Mouse (Mus musculus) hindbrain, embryonic 15.5 days (tissue): ENCODE results near the gene Ryr2. TPM values are rescaled to one million over a fixed set of nuclear protein-coding genes. Genes with fewer than 3 reads are reported as not detected.

ENCODE experiments used
- ATAC-seq: fragments of 200-750 bp; cut with Nextera tagmentation; 2 replicates; pipeline ENCODE4 v1.8.0; 2017; ENCODE audit warnings: low read depth, moderate number of reproducible peaks, moderate TSS enrichment; ENCODE audit not compliant: low FRiP score
- H3K27ac ChIP-seq: fragments of 300-500 bp; sonication (generic); replicated peaks from 2 replicates; pipeline ENCODE4 v1.5.1; 2015; ENCODE audit warnings: mild to moderate bottlenecking, inconsistent platforms
- H3K27me3 ChIP-seq: fragments of 300-500 bp; sonication (generic); 2 replicates; pipeline ENCODE4 v1.6.1; 2015; ENCODE audit warnings: control low read depth, inconsistent platforms
- H3K36me3 ChIP-seq: fragments of 300-500 bp; sonication (generic); 2 replicates; pipeline ENCODE4 v1.6.1; 2015; ENCODE audit warnings: control low read depth, inconsistent platforms
- H3K4me1 ChIP-seq: fragments of 300-500 bp; sonication (generic); replicated peaks from 2 replicates; pipeline ENCODE4 v1.6.1; 2015; ENCODE audit warnings: control low read depth, inconsistent platforms
- H3K4me2 ChIP-seq: fragments of 300-500 bp; sonication (generic); 2 replicates; pipeline ENCODE4 v1.6.1; 2015; ENCODE audit warnings: moderate library complexity, mild to moderate bottlenecking, inconsistent platforms
- H3K4me3 ChIP-seq: fragments of 300-500 bp; sonication (generic); 2 replicates; pipeline ENCODE4 v1.5.1; 2015; ENCODE audit warnings: mild to moderate bottlenecking, inconsistent platforms
- H3K9ac ChIP-seq: fragments of 300-500 bp; sonication (generic); 2 replicates; pipeline ENCODE4 v1.6.1; 2015; ENCODE audit warnings: inconsistent platforms
- H3K9me3 ChIP-seq: fragments of 300-500 bp; sonication (generic); 2 replicates; pipeline ENCODE4 v1.6.1; 2016; ENCODE audit warnings: control low read depth, inconsistent platforms
- WGBS: fragments of 180-500 bp; shearing (Covaris S2); methylation state at CpG from one replicate; pipeline ENCODE4 v1.1.7; 2015; 5-methylcytosine and 5-hydroxymethylcytosine counted together
- polyA plus RNA-seq: library from polyadenylated mRNA; unstranded; fragments of >200 nt; fragmentation: Nextera tagmentation; extraction: Ambion mirVana; gene quantifications from 2 replicates; pipeline ENCODE4 v1.2.1, GENCODE M21; 2015

Ryr2 gene
- polyA plus RNA-seq, 1 experiment from 2014 or later = 3.7 TPM

GRCm38 (mm10) chr13:12114816-12115215 lies 8.1 kb upstream of the Ryr2 start:
- H3K9me3 ChIP-seq = no peaks in the 10 kb centered on the region
- H3K4me3 ChIP-seq = no peak overlapping the region
- 88% methylated on average over 1 of the region's 1 CpGs for WGBS
- H3K4me2 ChIP-seq = no peak overlapping the region
- no peak overlapping the region for H3K9ac ChIP-seq
- no peaks in the 10 kb centered on the region for H3K27me3 ChIP-seq
- no peaks in the 10 kb centered on the region for H3K36me3 ChIP-seq
- no peaks in the 10 kb centered on the region for H3K4me1 ChIP-seq
- no peak overlapping the region for H3K27ac ChIP-seq
- no peak for ATAC-seq

- Histone ChIP-seq H3K9ac (no peak overlapping the region), H3K4me2 (no peak overlapping the region), H3K9me3 (no peaks in the 10 kb centered on the region), H3K27me3 (no peaks in the 10 kb centered on the region), H3K36me3 (no peaks in the 10 kb centered on the region), H3K4me1 (no peaks in the 10 kb centered on the region; the same call in 1 of the 2 replicates), H3K4me3 (no peak overlapping the region), H3K27ac (no peak overlapping the region)
- 100% methylated on average over 1 of the region's 1 CpGs for WGBS
- ATAC-seq = no peak
Observed at GRCm38 (mm10) chr13:12108955-12109354, 2.2 kb upstream of the Ryr2 start.

GRCm38 (mm10) chr13:12105830-12106628 lies 716 bp downstream of the Ryr2 start:
- peaks cover 8% of the 10 kb centered on the region; the same call in 1 of the 2 replicates for H3K4me1 ChIP-seq
- H3K4me3 ChIP-seq = peak overlapping the region; percentile 89
- no peaks in the 10 kb centered on the region for H3K36me3 ChIP-seq
- peak overlapping the region; percentile 88 for H3K4me2 ChIP-seq
- H3K27me3 ChIP-seq = no peaks in the 10 kb centered on the region
- ATAC-seq = peak; percentile 84
- WGBS = under 1% methylated on average over 67 of the region's 67 CpGs
- H3K9ac ChIP-seq = peak overlapping the region; percentile 88
- H3K27ac ChIP-seq = peak overlapping the region; percentile 93
- H3K9me3 ChIP-seq = no peaks in the 10 kb centered on the region

- Histone ChIP-seq H3K9ac (peak overlapping the region; percentile 88), H3K36me3 (no peaks in the 10 kb centered on the region), H3K4me2 (peak overlapping the region; percentile 88), H3K4me3 (peak overlapping the region; percentile 89), H3K27ac (peak overlapping the region; percentile 93), H3K27me3 (no peaks in the 10 kb centered on the region), H3K4me1 (peaks cover 8% of the 10 kb centered on the region; the same call in 1 of the 2 replicates), H3K9me3 (no peaks in the 10 kb centered on the region)
- WGBS = 5% methylated on average over 17 of the region's 17 CpGs
- peak; percentile 3; the same call in 1 of the 2 replicates for ATAC-seq
Observed at GRCm38 (mm10) chr13:12105231-12105829, 1.4 kb downstream of the Ryr2 start.

GRCm38 (mm10) chr13:12104318-12104717 lies 2.4 kb downstream of the Ryr2 start:
- H3K9me3 ChIP-seq = no peaks in the 10 kb centered on the region
- H3K4me2 ChIP-seq = peak overlapping the region; percentile 88
- ATAC-seq = no peak
- 0 out of 2 replicates have a peak overlapping the region, but pooled peaks have one; percentile 28 for H3K9ac ChIP-seq
- no peaks in the 10 kb centered on the region for H3K36me3 ChIP-seq
- H3K4me3 ChIP-seq = peak overlapping the region; percentile 89
- no peak overlapping the region for H3K27ac ChIP-seq
- no peaks in the 10 kb centered on the region for H3K27me3 ChIP-seq
- H3K4me1 ChIP-seq = peaks cover 8% of the 10 kb centered on the region; the same call in 1 of the 2 replicates
- 63% methylated on average over 1 of the region's 1 CpGs for WGBS

GRCm38 (mm10) chr13:12103017-12103416 lies 3.7 kb downstream of the Ryr2 start:
- no peak overlapping the region for H3K4me3 ChIP-seq
- H3K27me3 ChIP-seq = no peaks in the 10 kb centered on the region
- H3K9me3 ChIP-seq = no peaks in the 10 kb centered on the region
- ATAC-seq = no peak
- H3K4me2 ChIP-seq = peak overlapping the region; percentile 88; the same call in 1 of the 2 replicates
- 38% methylated on average over 3 of the region's 3 CpGs for WGBS
- no peak overlapping the region for H3K9ac ChIP-seq
- H3K36me3 ChIP-seq = no peaks in the 10 kb centered on the region
- peaks cover 8% of the 10 kb centered on the region; the same call in 1 of the 2 replicates for H3K4me1 ChIP-seq
- H3K27ac ChIP-seq = no peak overlapping the region

- 91% methylated on average over 3 of the region's 3 CpGs for WGBS
- no peak for ATAC-seq
- no peak overlapping the region for H3K27ac ChIP-seq
- no peak overlapping the region for H3K4me2 ChIP-seq
- H3K9me3 ChIP-seq = no peaks in the 10 kb centered on the region
- no peaks in the 10 kb centered on the region for H3K36me3 ChIP-seq
- no peak overlapping the region for H3K4me3 ChIP-seq
- no peaks in the 10 kb centered on the region for H3K27me3 ChIP-seq
- H3K9ac ChIP-seq = no peak overlapping the region
- H3K4me1 ChIP-seq = peaks cover 8% of the 10 kb centered on the region; the same call in 1 of the 2 replicates
Observed at GRCm38 (mm10) chr13:12099446-12099845, 7.3 kb downstream of the Ryr2 start.

- no peak overlapping the region for H3K4me2 ChIP-seq
- no peaks in the 10 kb centered on the region for H3K9me3 ChIP-seq
- no peaks in the 10 kb centered on the region for H3K36me3 ChIP-seq
- no peak overlapping the region for H3K4me3 ChIP-seq
- H3K27me3 ChIP-seq = no peaks in the 10 kb centered on the region
- 97% methylated on average over 1 of the region's 1 CpGs for WGBS
- H3K27ac ChIP-seq = no peak overlapping the region
- no peak for ATAC-seq
- H3K9ac ChIP-seq = no peak overlapping the region
- peaks cover 8% of the 10 kb centered on the region; the same call in 1 of the 2 replicates for H3K4me1 ChIP-seq
Observed at GRCm38 (mm10) chr13:12098981-12099380, 7.8 kb downstream of the Ryr2 start.

GRCm38 (mm10) chr13:12096382-12096932 lies 10.3 kb downstream of the Ryr2 start:
- H3K36me3 ChIP-seq = no peaks in the 10 kb centered on the region
- no peak overlapping the region for H3K9ac ChIP-seq
- ATAC-seq = no peak
- no peak overlapping the region for H3K4me3 ChIP-seq
- WGBS = 83% methylated on average over 3 of the region's 3 CpGs
- H3K9me3 ChIP-seq = no peaks in the 10 kb centered on the region
- no peak overlapping the region for H3K27ac ChIP-seq
- no peak overlapping the region for H3K4me2 ChIP-seq
- H3K4me1 ChIP-seq = no peaks in the 10 kb centered on the region
- H3K27me3 ChIP-seq = no peaks in the 10 kb centered on the region

GRCm38 (mm10) chr13:12094569-12094968 lies 12.2 kb downstream of the Ryr2 start:
- Histone ChIP-seq H3K9ac (no peak overlapping the region), H3K4me3 (no peak overlapping the region), H3K27me3 (no peaks in the 10 kb centered on the region), H3K27ac (no peak overlapping the region), H3K4me2 (no peak overlapping the region), H3K9me3 (no peaks in the 10 kb centered on the region), H3K4me1 (no peaks in the 10 kb centered on the region), H3K36me3 (no peaks in the 10 kb centered on the region)
- 83% methylated on average over 7 of the region's 7 CpGs for WGBS
- ATAC-seq = no peak

GRCm38 (mm10) chr13:12093146-12093545 lies 13.6 kb downstream of the Ryr2 start:
- H3K9me3 ChIP-seq = no peaks in the 10 kb centered on the region
- no peak overlapping the region for H3K4me3 ChIP-seq
- no peaks in the 10 kb centered on the region for H3K36me3 ChIP-seq
- H3K27ac ChIP-seq = no peak overlapping the region
- no peaks in the 10 kb centered on the region for H3K4me1 ChIP-seq
- H3K4me2 ChIP-seq = no peak overlapping the region
- WGBS = 90% methylated on average over 5 of the region's 5 CpGs
- H3K27me3 ChIP-seq = no peaks in the 10 kb centered on the region
- no peak for ATAC-seq
- no peak overlapping the region for H3K9ac ChIP-seq
